Mouse (Mus musculus) heart, embryonic 14.5 days (tissue): ENCODE data around the gene Gm10160. TPM values are rescaled to one million over a fixed set of nuclear protein-coding genes. Genes with fewer than 3 reads are reported as not detected.

Experiments
- ATAC-seq: fragments of 200-750 bp; cut with Nextera tagmentation; 2 replicates; pipeline ENCODE4 v1.8.0; 2017; ENCODE audit warnings: low read depth, moderate TSS enrichment; ENCODE audit not compliant: insufficient number of reproducible peaks, insufficient read depth, low FRiP score
- H3K27ac ChIP-seq, 2 experiments: fragments of 200-500 bp in 1 of 2; fragments of 300-500 bp in 1 of 2; sonication (generic) in 1 of 2; replicated peaks in 1 of 2; 2 replicates each; pipeline ENCODE4 v1.5.1; 2012 to 2014; ENCODE audit warnings: low read depth in 2 of 2, low read length in 2 of 2, control low read depth in 1 of 2, mild to moderate bottlenecking in 1 of 2, mixed read lengths in 1 of 2; ENCODE audit not compliant: control insufficient read depth in 1 of 2, insufficient read depth in 1 of 2
- H3K27me3 ChIP-seq: fragments of 300-500 bp; sonication (generic); 2 replicates; pipeline ENCODE4 v1.6.1; 2014; ENCODE audit warnings: mild to moderate bottlenecking, low read length, control low read depth; ENCODE audit not compliant: control insufficient read depth, insufficient read depth
- H3K36me3 ChIP-seq: fragments of 300-500 bp; sonication (generic); 2 replicates; pipeline ENCODE4 v1.6.1; 2014; ENCODE audit warnings: mild to moderate bottlenecking, control low read depth, low read length, mixed read lengths; ENCODE audit not compliant: control insufficient read depth, insufficient read depth
- H3K4me1 ChIP-seq, 2 experiments: fragments of 200-500 bp in 1 of 2; fragments of 300-500 bp in 1 of 2; sonication (generic) in 1 of 2; 2 replicates each; pipeline ENCODE4 v1.6.1; 2012 to 2014; ENCODE audit warnings: low read length in 2 of 2, control low read depth in 1 of 2, mixed read lengths in 1 of 2; ENCODE audit not compliant: control insufficient read depth in 2 of 2, insufficient read depth in 2 of 2
- H3K4me2 ChIP-seq: fragments of 300-500 bp; sonication (generic); 2 replicates; pipeline ENCODE4 v1.6.1; 2014; ENCODE audit warnings: mild to moderate bottlenecking, low read length
- H3K4me3 ChIP-seq, 2 experiments: fragments of 200-500 bp in 1 of 2; fragments of 300-500 bp in 1 of 2; sonication (generic) in 1 of 2; 2 replicates each; pipeline ENCODE4 v1.5.1; 2012 to 2014; ENCODE audit warnings: low read length in 2 of 2, mild to moderate bottlenecking in 2 of 2, control low read depth in 1 of 2, low read depth in 1 of 2, moderate library complexity in 1 of 2; ENCODE audit not compliant: control insufficient read depth in 1 of 2, insufficient read depth in 1 of 2
- H3K9ac ChIP-seq: fragments of 300-500 bp; sonication (generic); 2 replicates; pipeline ENCODE4 v1.6.1; 2014; ENCODE audit warnings: mild to moderate bottlenecking, low read length
- H3K9me3 ChIP-seq: fragments of 300-500 bp; sonication (generic); 2 replicates; pipeline ENCODE4 v1.6.1; 2016; ENCODE audit warnings: low read length, control low read depth; ENCODE audit not compliant: control insufficient read depth
- WGBS: fragments of 180-500 bp; shearing (Covaris S2); extraction: QIAGEN DNeasy Blood & Tissue Kit; methylation state at CpG from one replicate; pipeline ENCODE4 v1.1.7; 2014; 5-methylcytosine and 5-hydroxymethylcytosine counted together
- polyA plus RNA-seq: library from polyadenylated mRNA; unstranded; fragments of >200 nt; fragmentation: Nextera tagmentation; extraction: Ambion mirVana; gene quantifications from 2 replicates; pipeline ENCODE4 v1.2.1, GENCODE M21; 2014

Gm10160 gene
- polyA plus RNA-seq, 1 experiment from 2014 or later = not detected

GRCm38 (mm10) chr7:81847777-81848176 is 7.8 kb downstream of the Gm10160 start:
- H3K9ac ChIP-seq = no peak overlapping the region
- no peaks in the 10 kb centered on the region for H3K36me3 ChIP-seq
- H3K4me2 ChIP-seq = no peak overlapping the region
- no peak overlapping the region for H3K27ac ChIP-seq
- WGBS = 42% methylated on average over 4 of the region's 4 CpGs
- ATAC-seq = no peak
- H3K4me1 ChIP-seq = no peaks in the 10 kb centered on the region; a peak in 1 of 4 replicates
- no peak overlapping the region for H3K4me3 ChIP-seq
- no peaks in the 10 kb centered on the region for H3K9me3 ChIP-seq
- H3K27me3 ChIP-seq = no peaks in the 10 kb centered on the region

- H3K4me2 ChIP-seq = no peak overlapping the region
- H3K9ac ChIP-seq = no peak overlapping the region
- H3K4me3 ChIP-seq = no peak overlapping the region
- H3K9me3 ChIP-seq = no peaks in the 10 kb centered on the region
- no peak for ATAC-seq
- no peaks in the 10 kb centered on the region; a peak in 1 of 4 replicates for H3K4me1 ChIP-seq
- no peak overlapping the region for H3K27ac ChIP-seq
- no peaks in the 10 kb centered on the region for H3K27me3 ChIP-seq
- no peaks in the 10 kb centered on the region for H3K36me3 ChIP-seq
- 40% methylated on average over 8 of the region's 8 CpGs for WGBS
Observed at GRCm38 (mm10) chr7:81847010-81847409, 8.6 kb downstream of the Gm10160 start.

- Histone ChIP-seq H3K9ac (no peak overlapping the region), H3K4me2 (no peak overlapping the region), H3K27ac (no peak overlapping the region), H3K36me3 (no peaks in the 10 kb centered on the region), H3K9me3 (no peaks in the 10 kb centered on the region), H3K27me3 (no peaks in the 10 kb centered on the region), H3K4me3 (no peak overlapping the region), H3K4me1 (peaks cover 2 to 3% of the 10 kb centered on the region in 2 experiments; a peak in 1 of 4 replicates)
- ATAC-seq = no peak
- 65% methylated on average over 8 of the region's 8 CpGs for WGBS
Observed at GRCm38 (mm10) chr7:81846008-81846407, 9.6 kb downstream of the Gm10160 start.

- H3K4me1 ChIP-seq = peaks cover 3 to 5% of the 10 kb centered on the region in 2 experiments; a peak in 1 of 4 replicates
- H3K27ac ChIP-seq = no peak overlapping the region
- H3K27me3 ChIP-seq = no peaks in the 10 kb centered on the region
- no peaks in the 10 kb centered on the region for H3K9me3 ChIP-seq
- no peak overlapping the region for H3K9ac ChIP-seq
- H3K4me3 ChIP-seq = no peak overlapping the region
- H3K4me2 ChIP-seq = no peak overlapping the region
- no peaks in the 10 kb centered on the region for H3K36me3 ChIP-seq
- 73% methylated on average over 3 of the region's 3 CpGs for WGBS
- no peak for ATAC-seq
Observed at GRCm38 (mm10) chr7:81845313-81845712, 10.3 kb downstream of the Gm10160 start.

GRCm38 (mm10) chr7:81844801-81845200 is 10.8 kb downstream of the Gm10160 start:
- Histone ChIP-seq H3K4me2 (no peak overlapping the region), H3K27me3 (no peaks in the 10 kb centered on the region), H3K36me3 (no peaks in the 10 kb centered on the region), H3K4me1 (peaks cover 3 to 5% of the 10 kb centered on the region in 2 experiments; a peak in 1 of 4 replicates), H3K27ac (no peak overlapping the region), H3K9me3 (no peaks in the 10 kb centered on the region), H3K4me3 (no peak overlapping the region), H3K9ac (no peak overlapping the region)
- WGBS = 63% methylated on average over 11 of the region's 11 CpGs
- ATAC-seq = no peak

- H3K27ac ChIP-seq = no peak overlapping the region
- H3K9ac ChIP-seq = no peak overlapping the region
- H3K27me3 ChIP-seq = no peaks in the 10 kb centered on the region
- WGBS = 84% methylated on average over 8 of the region's 8 CpGs
- no peaks in the 10 kb centered on the region for H3K36me3 ChIP-seq
- H3K9me3 ChIP-seq = no peaks in the 10 kb centered on the region
- ATAC-seq = no peak
- H3K4me2 ChIP-seq = no peak overlapping the region
- H3K4me3 ChIP-seq = no peak overlapping the region
- H3K4me1 ChIP-seq = peaks cover 3 to 5% of the 10 kb centered on the region in 2 experiments; a peak in 1 of 4 replicates
Observed at GRCm38 (mm10) chr7:81843903-81844302, 11.7 kb downstream of the Gm10160 start.

- H3K9ac ChIP-seq = no peak overlapping the region
- no peak overlapping the region for H3K27ac ChIP-seq
- ATAC-seq = no peak
- 65% methylated on average over 1 of the region's 1 CpGs for WGBS
- no peak overlapping the region for H3K4me2 ChIP-seq
- H3K9me3 ChIP-seq = no peaks in the 10 kb centered on the region
- no peak overlapping the region for H3K4me3 ChIP-seq
- no peaks in the 10 kb centered on the region for H3K36me3 ChIP-seq
- peaks cover 3 to 5% of the 10 kb centered on the region in 2 experiments; a peak in 1 of 4 replicates for H3K4me1 ChIP-seq
- H3K27me3 ChIP-seq = no peaks in the 10 kb centered on the region
Observed at GRCm38 (mm10) chr7:81842998-81843397, 12.6 kb downstream of the Gm10160 start.

GRCm38 (mm10) chr7:81842141-81842540 is 13.5 kb downstream of the Gm10160 start:
- no peaks in the 10 kb centered on the region for H3K9me3 ChIP-seq
- H3K9ac ChIP-seq = no peak overlapping the region
- H3K4me3 ChIP-seq = no peak overlapping the region
- WGBS = 90% methylated on average over 7 of the region's 7 CpGs
- peaks cover 3 to 5% of the 10 kb centered on the region in 2 experiments; a peak in 1 of 4 replicates for H3K4me1 ChIP-seq
- H3K27me3 ChIP-seq = no peaks in the 10 kb centered on the region
- ATAC-seq = no peak
- no peak overlapping the region for H3K27ac ChIP-seq
- H3K4me2 ChIP-seq = no peak overlapping the region
- H3K36me3 ChIP-seq = no peaks in the 10 kb centered on the region
